Mouse (Mus musculus): ENCODE measurements at regions not wholly inside any gene's neighbourhood (a gene's known extent, or its start where the extent isn't known, plus 50 kb on each side); places are given as distances from the start of the nearest gene placed in this dataset.

GRCm38 (mm10) chr10:37613936-37614335 is 475.2 kb upstream of the Marcks start:
- no peak for DNase-seq (ENCODE audit: low spot score in 2 of 2)

GRCm38 (mm10) chr10:37603529-37603928 is 464.8 kb upstream of the Marcks start:
- DNase-seq (ENCODE audit: low spot score in 2 of 2), result no peak

- DNase-seq (ENCODE audit: low spot score in 2 of 2), result no peak
These were observed 464.2 kb upstream of the Marcks start for GRCm38 (mm10) chr10:37602936-37603335.

- DNase-seq (ENCODE audit: low spot score in 2 of 2), result no peak
These were observed 451.2 kb upstream of the Marcks start for GRCm38 (mm10) chr10:37589889-37590288.

- DNase-seq (ENCODE audit: low spot score in 2 of 2), result no peak
These were observed 450.3 kb upstream of the Marcks start for GRCm38 (mm10) chr10:37589009-37589408.

GRCm38 (mm10) chr10:37571171-37571570 is 432.5 kb upstream of the Marcks start:
- no peak for DNase-seq (ENCODE audit: low spot score in 2 of 2)

- no peak for DNase-seq (ENCODE audit: low spot score in 2 of 2)
These were observed 423.0 kb upstream of the Marcks start for GRCm38 (mm10) chr10:37561705-37562104.

GRCm38 (mm10) chr10:37549446-37549845 is 410.7 kb upstream of the Marcks start:
- DNase-seq (ENCODE audit: low spot score in 2 of 2), result no peak

- DNase-seq (ENCODE audit: low spot score in 2 of 2), result no peak
These were observed 402.0 kb upstream of the Marcks start for GRCm38 (mm10) chr10:37540703-37541102.

- DNase-seq (ENCODE audit: low spot score in 2 of 2), result no peak
These were observed 367.4 kb upstream of the Marcks start for GRCm38 (mm10) chr10:37505966-37506615.

- DNase-seq (ENCODE audit: low spot score in 2 of 2), result no peak
These were observed 365.7 kb upstream of the Marcks start for GRCm38 (mm10) chr10:37504468-37504867.

- DNase-seq (ENCODE audit: low spot score in 2 of 2), result no peak
These were observed 363.8 kb upstream of the Marcks start for GRCm38 (mm10) chr10:37502505-37502904.

- DNase-seq (ENCODE audit: low spot score in 2 of 2), result no peak
These were observed 362.3 kb upstream of the Marcks start for GRCm38 (mm10) chr10:37501043-37501442.

- DNase-seq (ENCODE audit: low spot score in 2 of 2), result no peak
These were observed 356.7 kb upstream of the Marcks start for GRCm38 (mm10) chr10:37495467-37495866.

- no peak for DNase-seq (ENCODE audit: low spot score in 2 of 2)
These were observed 355.9 kb upstream of the Marcks start for GRCm38 (mm10) chr10:37494552-37495166.

GRCm38 (mm10) chr10:37494098-37494497 is 355.4 kb upstream of the Marcks start:
- DNase-seq (ENCODE audit: low spot score in 2 of 2), result no peak

GRCm38 (mm10) chr10:37484311-37485023 is 345.7 kb upstream of the Marcks start:
- no peak for DNase-seq (ENCODE audit: low spot score in 2 of 2)

GRCm38 (mm10) chr10:37483521-37483920 is 344.8 kb upstream of the Marcks start:
- DNase-seq (ENCODE audit: low spot score in 2 of 2), result no peak

GRCm38 (mm10) chr10:37481879-37482278 is 343.2 kb upstream of the Marcks start:
- DNase-seq (ENCODE audit: low spot score in 2 of 2), result no peak

- no peak for DNase-seq (ENCODE audit: low spot score in 2 of 2)
These were observed 341.6 kb upstream of the Marcks start for GRCm38 (mm10) chr10:37480331-37480730.

- no peak for DNase-seq (ENCODE audit: low spot score in 2 of 2)
These were observed 339.4 kb upstream of the Marcks start for GRCm38 (mm10) chr10:37478108-37478507.

- DNase-seq (ENCODE audit: low spot score in 2 of 2), result no peak
These were observed 334.4 kb upstream of the Marcks start for GRCm38 (mm10) chr10:37473086-37473485.

- DNase-seq (ENCODE audit: low spot score in 2 of 2), result no peak
These were observed 318.7 kb upstream of the Marcks start for GRCm38 (mm10) chr10:37457384-37457783.
